Mouse (Mus musculus) right cerebral cortex, postnatal 4 days (tissue): ENCODE measurements around the gene Hcn1.

Source experiments
- DNase-seq: peaks from one replicate; pipeline ENCODE4 v3.0.0-alpha.2; 2022

The Hcn1 gene

DNA sequence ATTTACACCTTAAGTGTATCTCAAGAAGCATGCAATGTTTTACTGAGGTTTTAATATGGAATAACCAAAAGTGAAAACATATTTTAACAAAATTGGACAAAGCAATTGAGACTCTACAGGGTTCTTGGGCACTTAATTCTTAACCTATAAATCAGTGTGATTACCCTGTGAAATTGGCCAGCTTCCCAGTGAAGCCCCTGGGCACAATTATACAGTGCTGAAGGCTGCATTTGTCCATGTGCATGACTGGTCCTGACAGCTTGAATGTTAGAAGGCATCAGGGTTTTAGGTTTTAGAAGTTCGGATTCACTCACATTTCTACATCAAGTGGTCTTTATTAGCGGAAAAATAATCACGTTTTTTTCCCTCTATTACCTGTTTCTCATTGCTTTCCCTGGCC, 103.9 kb downstream of the Hcn1 start:
- DNase-seq = no peak

DNA sequence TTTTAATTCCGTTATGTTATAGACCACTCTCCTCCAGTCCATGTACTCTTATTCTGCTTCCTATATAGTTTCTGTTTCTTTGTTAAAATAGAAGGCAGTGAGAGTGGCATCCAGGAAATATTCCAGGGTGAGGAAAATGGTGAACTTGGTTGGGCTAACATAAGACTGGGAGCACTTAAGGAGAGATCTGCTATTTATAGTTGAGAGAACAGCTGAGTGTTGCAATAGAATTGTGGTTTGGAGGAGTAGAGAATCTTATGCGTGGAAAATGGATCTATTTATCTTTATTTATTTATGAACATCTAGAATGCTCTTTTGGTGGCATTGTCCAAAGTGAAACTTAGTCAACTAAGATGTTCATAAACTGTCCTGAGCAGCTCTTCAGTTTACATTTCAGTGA, 104.4 kb downstream of the Hcn1 start:
- no peak for DNase-seq

GRCm38 (mm10) chr13:117706986-117707738, 105.0 kb downstream of the Hcn1 start:
- DNase-seq = no peak

DNA sequence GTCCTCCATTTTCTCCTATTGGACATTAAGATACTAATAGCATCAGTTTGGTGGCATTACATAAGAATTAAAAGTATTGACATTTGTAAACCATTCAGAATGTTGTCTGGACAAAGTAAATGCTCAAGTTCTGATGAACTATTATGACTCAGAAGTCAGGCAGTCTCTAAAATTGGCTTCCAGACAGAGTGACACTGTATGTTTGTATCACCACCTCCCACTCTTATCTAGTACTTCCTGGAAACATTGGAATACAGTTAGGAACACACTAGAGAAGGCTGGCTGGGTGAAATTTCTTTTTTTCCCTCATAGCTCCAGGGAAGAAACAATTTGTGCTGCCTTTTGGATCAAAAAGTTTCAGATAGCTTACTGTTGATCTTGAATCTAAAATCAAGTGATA, 108.7 kb downstream of the Hcn1 start:
- no peak for DNase-seq

DNA sequence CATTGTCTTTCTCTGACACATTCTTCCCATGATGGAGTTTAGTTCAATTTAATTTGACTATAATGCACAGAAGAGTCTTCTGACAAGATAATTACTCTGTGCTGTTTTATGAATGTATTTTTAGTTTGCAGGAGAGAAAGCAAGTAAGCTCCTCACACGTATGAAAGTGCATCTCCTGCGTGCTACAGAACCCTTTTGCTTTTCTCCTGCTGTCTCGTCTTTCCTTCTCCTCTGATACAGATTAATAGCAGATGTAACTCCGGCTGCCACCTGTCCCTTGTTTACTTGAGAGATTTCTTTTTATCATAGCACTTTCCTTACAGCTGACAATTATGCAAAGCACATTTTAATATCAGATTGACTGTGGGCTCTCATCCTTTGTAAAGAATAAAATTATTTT, 120.0 kb downstream of the Hcn1 start:
- no peak for DNase-seq

DNA sequence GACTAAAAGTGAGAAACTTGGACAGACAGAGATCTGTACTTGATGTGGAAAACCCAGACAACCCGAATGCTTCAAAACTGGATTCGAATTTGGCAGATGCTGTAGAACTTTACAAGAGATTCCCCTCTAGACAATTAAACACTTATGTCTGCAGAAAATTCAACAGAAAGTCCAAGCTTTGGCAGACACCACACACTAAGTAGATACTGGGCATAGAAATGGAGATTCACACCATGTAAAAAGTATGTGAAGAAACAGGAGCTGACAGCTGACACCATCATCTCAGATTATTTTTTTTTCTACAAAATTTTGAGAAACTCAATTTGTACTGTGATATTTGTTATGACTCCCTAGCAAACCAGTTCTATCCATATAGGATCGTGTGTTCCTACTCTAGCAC, 122.0 kb downstream of the Hcn1 start:
- no peak for DNase-seq

- DNase-seq = no peak
These were observed 126.3 kb downstream of the Hcn1 start for GRCm38 (mm10) chr13:117728393-117728792.

GRCm38 (mm10) chr13:117732738-117733137, 130.6 kb downstream of the Hcn1 start:
- DNase-seq = no peak

- DNase-seq = no peak
These were observed 142.3 kb downstream of the Hcn1 start for GRCm38 (mm10) chr13:117744451-117744850.

DNA sequence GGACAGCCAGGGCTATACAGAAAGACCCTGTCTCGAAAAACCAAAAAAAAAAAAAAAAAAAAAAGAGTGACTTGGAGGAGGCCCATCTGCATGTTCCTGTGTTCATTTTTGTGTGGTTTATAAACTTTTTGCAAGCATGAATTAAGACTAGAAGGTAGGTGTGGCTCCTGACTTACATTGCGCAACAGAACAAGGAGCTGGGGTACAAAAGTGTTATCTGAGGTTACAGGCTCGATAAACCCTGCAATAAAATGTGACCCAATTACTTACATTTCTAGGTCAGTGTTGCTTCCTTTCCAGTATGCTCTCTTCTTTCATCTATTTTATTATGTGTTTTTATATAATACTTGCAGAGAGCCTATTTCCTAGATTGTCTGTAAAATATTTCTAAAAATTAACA, 143.1 kb downstream of the Hcn1 start:
- no peak for DNase-seq

- peak; percentile 31 for DNase-seq
These were observed 163.4 kb downstream of the Hcn1 start for GRCm38 (mm10) chr13:117765487-117765886.

GRCm38 (mm10) chr13:117785376-117785775, 183.3 kb downstream of the Hcn1 start:
- no peak for DNase-seq

DNA sequence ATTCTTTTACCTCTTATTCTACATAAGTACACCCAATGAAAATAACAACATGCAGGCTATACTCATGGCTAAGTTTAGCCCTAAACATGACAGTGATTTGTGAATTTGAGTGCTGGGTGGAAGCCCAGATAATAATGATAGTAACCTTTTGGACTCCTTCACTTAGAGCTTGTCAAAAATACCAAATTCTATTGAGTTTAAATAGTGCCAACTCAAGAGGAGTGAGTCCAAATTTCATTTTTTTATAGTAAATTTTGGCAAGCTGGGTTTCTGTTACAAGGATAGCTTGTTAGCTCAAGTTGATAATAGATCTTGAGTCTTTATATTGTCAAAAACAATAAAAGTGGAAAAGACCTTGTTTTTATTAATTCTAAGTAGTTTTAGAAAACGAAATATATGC, 190.7 kb downstream of the Hcn1 start:
- DNase-seq = no peak

DNA sequence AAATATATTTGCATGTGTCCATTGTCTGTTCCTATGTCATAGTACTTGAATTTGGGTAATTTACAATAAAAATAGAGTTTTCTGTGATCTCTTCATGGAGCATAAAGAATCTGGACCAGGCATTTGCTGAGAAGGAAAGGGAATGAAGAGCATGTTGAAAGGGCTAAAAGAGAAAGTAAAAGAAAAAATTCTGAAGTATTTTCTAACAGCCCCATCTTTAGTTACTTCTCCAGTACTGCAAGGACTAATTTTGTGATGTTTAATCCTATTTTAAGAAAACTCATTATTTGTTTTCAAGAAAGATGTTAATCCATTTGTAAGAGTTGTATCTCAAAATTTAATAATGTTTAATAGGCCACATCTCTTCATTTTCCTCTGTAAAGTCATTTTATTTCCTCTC, 198.9 kb downstream of the Hcn1 start:
- DNase-seq = no peak

DNA sequence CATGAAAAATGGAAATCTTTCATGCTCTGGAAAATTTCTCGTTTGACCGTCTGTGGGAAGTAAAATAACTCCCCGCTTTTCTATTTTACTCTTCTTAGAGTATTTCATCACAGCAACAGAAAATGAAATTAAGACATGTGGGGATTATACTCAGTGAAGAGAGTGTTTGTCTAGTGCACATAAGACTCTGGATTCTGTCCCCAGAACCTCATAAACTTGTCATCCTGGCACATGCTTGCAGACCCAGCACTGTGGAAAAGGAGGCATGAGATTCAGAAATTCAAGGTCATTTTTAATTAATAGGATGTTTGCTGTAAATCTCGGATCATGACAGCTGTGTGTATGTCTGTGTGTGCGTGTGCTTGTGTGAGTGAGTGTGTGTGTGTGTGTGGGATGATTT, 225.5 kb downstream of the Hcn1 start:
- DNase-seq = no peak

DNA sequence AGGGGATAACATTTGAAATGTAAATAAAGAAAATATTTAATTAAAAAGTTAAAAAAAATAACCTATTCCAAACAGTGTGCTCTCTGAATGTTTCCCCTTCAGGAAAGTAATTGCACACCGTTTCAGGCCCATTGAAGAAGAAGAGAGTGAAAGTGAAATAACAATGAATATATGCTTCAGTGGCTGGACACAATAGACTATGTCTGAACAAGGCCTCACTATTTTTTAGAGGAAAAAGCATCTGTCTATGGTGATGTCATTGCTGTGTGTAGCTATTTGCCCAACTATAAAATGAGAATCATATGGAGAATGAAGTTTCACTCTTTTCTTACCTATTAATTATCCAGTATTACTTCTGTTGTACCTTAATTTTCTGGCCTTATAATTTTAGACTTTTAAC, 234.5 kb downstream of the Hcn1 start:
- no peak for DNase-seq

- DNase-seq = no peak
These were observed 236.1 kb downstream of the Hcn1 start for GRCm38 (mm10) chr13:117838264-117838663.

DNA sequence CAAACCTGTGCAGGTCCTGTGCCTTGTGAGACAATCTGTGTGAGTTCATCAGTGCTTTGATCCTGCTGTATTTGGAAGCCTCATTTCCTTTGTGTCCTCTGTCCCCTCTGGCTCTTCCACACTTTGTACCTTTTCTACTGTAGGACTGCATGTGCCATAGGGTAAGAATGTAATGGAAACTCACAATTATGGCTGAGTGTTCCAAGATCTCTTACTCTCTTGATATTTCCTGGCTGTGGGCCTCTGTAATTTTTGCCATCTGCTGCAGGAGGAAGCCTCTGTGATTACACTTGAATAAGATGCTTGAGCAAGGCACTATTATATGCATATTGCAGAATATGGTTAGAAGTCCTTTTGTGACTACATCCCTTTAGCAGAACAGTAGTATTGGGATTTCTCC, 240.2 kb downstream of the Hcn1 start:
- no peak for DNase-seq

GRCm38 (mm10) chr13:117847290-117847689, 245.2 kb downstream of the Hcn1 start:
- DNase-seq = no peak

- DNase-seq = no peak
These were observed 246.6 kb downstream of the Hcn1 start for GRCm38 (mm10) chr13:117848757-117849156.

- DNase-seq = no peak
These were observed 250.0 kb downstream of the Hcn1 start for GRCm38 (mm10) chr13:117851954-117852710.

GRCm38 (mm10) chr13:117852711-117853051, 250.6 kb downstream of the Hcn1 start:
- DNase-seq = no peak

- DNase-seq = no peak
These were observed 256.3 kb downstream of the Hcn1 start for GRCm38 (mm10) chr13:117858416-117858815.

DNA sequence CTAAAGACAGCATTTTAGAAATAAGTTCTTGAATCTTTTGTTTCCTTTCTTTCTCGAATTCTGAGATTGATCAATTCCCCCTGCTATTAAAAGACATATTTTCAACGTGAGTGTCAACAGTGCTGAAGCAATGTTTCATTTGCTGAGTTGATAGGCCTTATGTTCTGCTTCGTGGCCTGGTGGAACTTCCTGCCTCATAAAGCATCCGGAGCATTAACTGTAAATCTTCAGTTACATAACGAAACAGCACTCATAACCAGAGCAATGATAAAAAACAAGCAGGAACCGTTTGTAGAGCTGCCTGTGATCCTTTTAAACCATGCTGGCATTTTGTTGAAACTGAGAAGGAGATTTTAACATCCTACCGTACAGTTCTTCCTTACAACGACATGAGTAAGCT, 275.7 kb downstream of the Hcn1 start:
- DNase-seq = no peak
